In the genomic region with DNA sequence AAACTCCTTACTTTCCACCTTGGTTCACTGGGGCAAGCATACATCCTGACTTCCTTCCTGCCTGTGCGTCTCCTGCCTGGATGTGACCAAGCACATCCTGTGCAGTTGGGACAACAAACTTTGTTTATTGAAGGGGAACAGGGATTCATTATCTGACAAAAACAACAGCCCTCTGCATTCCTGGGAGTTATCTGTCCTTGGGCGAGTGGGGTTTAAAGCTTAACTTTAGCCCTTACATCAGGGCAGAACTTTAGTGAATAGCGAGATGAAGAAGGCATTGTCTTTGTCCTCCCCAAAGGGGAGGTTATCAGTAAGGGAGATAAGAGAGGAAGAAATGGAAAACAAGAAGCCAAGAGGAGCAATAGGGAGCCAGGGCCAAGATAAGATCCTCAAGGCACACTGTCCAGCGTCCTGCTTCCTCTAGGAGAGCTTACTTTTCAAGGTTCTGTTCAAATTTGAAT, we compare ENCODE assay signal across 12 mouse cellular contexts. TPM values are rescaled to one million over a fixed set of nuclear protein-coding genes. Genes with fewer than 3 reads are reported as not detected.
A peak's percentile ranks its signal among the peaks of the same experiment; 100 is the strongest.
DNase-seq lines count a peak whose midpoint lies in the region; ATAC-seq and TF ChIP-seq lines count a peak whose summit lies in the region.
"Had no signal": no experiment of that assay in that cellular context is flagged by ENCODE, and none has a peak within 500 bp of the region (broad histone marks: within the 10 kb centered on the region; RNA-seq: fewer than 3 reads in every experiment).

No protein-coding gene starts in this region.

- intact Hi-C loops in heart, postnatal 14 days (cut with DNase I) = no loop called here

- no peak overlapping the region for H3K9ac ChIP-seq in lung, embryonic 14.5 days
- H3K9ac ChIP-seq in neural tube, embryonic 15.5 days (replicated peaks) = no peak overlapping the region
- H3K9ac ChIP-seq: liver, embryonic 12.5 days had no signal

- no peak for TF ChIP-seq CTCF in lung, embryonic 14.5 days (IDR thresholded peaks at IDR 0.05; ENCODE audit: low read depth)
- TF ChIP-seq CTCF in lung, adult 2 months (IDR thresholded peaks at IDR 0.05; ENCODE audit: insufficient read depth, low read length) = no peak

- H3K4me2 ChIP-seq in lung, embryonic 14.5 days = no peak overlapping the region
- H3K4me2 ChIP-seq in neural tube, embryonic 15.5 days = no peak overlapping the region
- H3K4me2 ChIP-seq: liver, embryonic 12.5 days had no signal

- peak; percentile 17 for DNase-seq in adrenal gland, adult 2 months
- DNase-seq in adrenal gland, postnatal 4 days (ENCODE audit: low spot score in 2 of 2) = no peak
- DNase-seq in heart, embryonic 10.5 days (ENCODE audit: low spot score) = no peak
- DNase-seq in heart, postnatal 14 days = no peak
- DNase-seq in lung, embryonic 14.5 days = peak; percentile 25
- no peak for DNase-seq in lung, adult 2 months
- DNase-seq in yolk sac, embryonic 10.5 days (ENCODE audit: low spot score) = peak; percentile 76
- DNase-seq: cerebellum, postnatal 25 days had no signal

- no peak for TF ChIP-seq POLR2A in lung, adult 2 months (IDR thresholded peaks at IDR 0.05; ENCODE audit: borderline replicate concordance, extremely low read depth, low read depth, low read length)

- H3K9me3 ChIP-seq in heart, embryonic 10.5 days = no peaks in the 10 kb centered on the region
- no peaks in the 10 kb centered on the region for H3K9me3 ChIP-seq in lung, embryonic 14.5 days (ENCODE audit: low read depth, low read length)
- no peaks in the 10 kb centered on the region for H3K9me3 ChIP-seq in neural tube, embryonic 15.5 days (replicated peaks)
- H3K9me3 ChIP-seq: liver, embryonic 12.5 days had no signal

- H3K27me3 ChIP-seq in heart, embryonic 10.5 days (ENCODE audit: insufficient read depth, poor library complexity, severe bottlenecking) = no peaks in the 10 kb centered on the region
- H3K27me3 ChIP-seq in lung, embryonic 14.5 days (ENCODE audit: insufficient read depth, low read length) = no peaks in the 10 kb centered on the region
- no peaks in the 10 kb centered on the region for H3K27me3 ChIP-seq in neural tube, embryonic 15.5 days (replicated peaks)
- H3K27me3 ChIP-seq: liver, embryonic 12.5 days had no signal

- H3K36me3 ChIP-seq in heart, embryonic 10.5 days = no peaks in the 10 kb centered on the region
- no peaks in the 10 kb centered on the region for H3K36me3 ChIP-seq in lung, embryonic 14.5 days (ENCODE audit: insufficient read depth)
- H3K36me3 ChIP-seq in neural tube, embryonic 15.5 days = no peaks in the 10 kb centered on the region
- H3K36me3 ChIP-seq: liver, embryonic 12.5 days had no signal

- H3K4me1 ChIP-seq in heart, embryonic 10.5 days = peaks cover 8% of the 10 kb centered on the region; the same call in 1 of the 2 replicates
- no peaks in the 10 kb centered on the region for H3K4me1 ChIP-seq in lung, embryonic 14.5 days (ENCODE audit: insufficient read depth)
- H3K4me1 ChIP-seq in lung, adult 2 months (ENCODE audit: control insufficient read depth, insufficient read depth, low read length) = peaks cover 4% of the 10 kb centered on the region
- no peaks in the 10 kb centered on the region for H3K4me1 ChIP-seq in neural tube, embryonic 15.5 days

- H3K27ac ChIP-seq in heart, embryonic 10.5 days = 0 out of 2 replicates have a peak overlapping the region, but pooled peaks have one; percentile 22
- H3K27ac ChIP-seq in lung, embryonic 14.5 days (ENCODE audit: low read depth) = 0 out of 2 replicates have a peak overlapping the region, but pooled peaks have one; percentile 6
- no peak overlapping the region for H3K27ac ChIP-seq in neural tube, embryonic 15.5 days (replicated peaks)
- H3K27ac ChIP-seq: liver, embryonic 12.5 days; stomach, postnatal 0 days had no signal

- ATAC-seq in lung, embryonic 14.5 days (ENCODE audit: insufficient read depth) = no peak
- ATAC-seq in neural tube, embryonic 15.5 days (ENCODE audit: low FRiP score) = no peak
- ATAC-seq: liver, embryonic 12.5 days had no signal

- WGBS in heart, embryonic 10.5 days = 16% methylated on average over 4 of the region's 4 CpGs
- WGBS in lung, embryonic 14.5 days = 36% methylated on average over 4 of the region's 4 CpGs
- 45% methylated on average over 4 of the region's 4 CpGs for WGBS in lung, adult 2 months
- 79% methylated on average over 4 of the region's 4 CpGs for WGBS in neural tube, embryonic 15.5 days

- H3K4me3 ChIP-seq in heart, embryonic 10.5 days = no peak overlapping the region
- H3K4me3 ChIP-seq in lung, embryonic 14.5 days (ENCODE audit: low read depth, low read length) = no peak overlapping the region
- no peak overlapping the region for H3K4me3 ChIP-seq in lung, adult 2 months (replicated peaks; ENCODE audit: extremely low read depth, low read depth, low read length)
- no peak overlapping the region for H3K4me3 ChIP-seq in neural tube, embryonic 15.5 days (replicated peaks)
- H3K4me3 ChIP-seq: liver, embryonic 12.5 days; myocyte had no signal

RNA-seq across cellular contexts. Expression of a gene that starts 3.0 kb away (rescaled TPM):
- total RNA-seq in adrenal gland, adult 2 months (2021) = 1 to 10 TPM; 2.6 to 2.9 TPM
- polyA plus RNA-seq in adrenal gland, adult 2 months (2012; rRNA removed) = 0.07 and 0.08 TPM in 2 replicates
- 1 to 10 TPM; 3.7 to 4.1 TPM for total RNA-seq in adrenal gland, postnatal 4 days (2021)
- polyA plus RNA-seq in heart, embryonic 10.5 days (2016; fragmentation: Nextera tagmentation; extraction: Ambion mirVana) = 9.7 and 12.9 TPM in 2 replicates
- total RNA-seq in heart, postnatal 14 days (2021) = 10 to 100 TPM; 49.9 to 50.0 TPM
- polyA plus RNA-seq in lung, embryonic 14.5 days (2014; fragmentation: Nextera tagmentation; extraction: Ambion mirVana) = 3.3 and 6.2 TPM in 2 replicates
- polyA plus RNA-seq in lung, adult 2 months (2012; rRNA removed) = 0.38 and 0.82 TPM in 2 replicates
- 10.7 and 10.8 TPM in 2 replicates for polyA plus RNA-seq in neural tube, embryonic 15.5 days (2015; fragmentation: Nextera tagmentation; extraction: Ambion mirVana)

Comparison
In these comparisons a context has a peak if more than half of its experiments do, and no peak if none do; other contexts are left out.
1. DNase-seq: peak in adrenal gland, adult 2 months (single experiment), lung, embryonic 14.5 days (single experiment) and yolk sac, embryonic 10.5 days (single experiment); none in adrenal gland, postnatal 4 days (0 of 2), heart, embryonic 10.5 days (single experiment), heart, postnatal 14 days (0 of 2) and lung, adult 2 months (single experiment).